ENCODE assay signal across 8 mouse cellular contexts in the genomic region with DNA sequence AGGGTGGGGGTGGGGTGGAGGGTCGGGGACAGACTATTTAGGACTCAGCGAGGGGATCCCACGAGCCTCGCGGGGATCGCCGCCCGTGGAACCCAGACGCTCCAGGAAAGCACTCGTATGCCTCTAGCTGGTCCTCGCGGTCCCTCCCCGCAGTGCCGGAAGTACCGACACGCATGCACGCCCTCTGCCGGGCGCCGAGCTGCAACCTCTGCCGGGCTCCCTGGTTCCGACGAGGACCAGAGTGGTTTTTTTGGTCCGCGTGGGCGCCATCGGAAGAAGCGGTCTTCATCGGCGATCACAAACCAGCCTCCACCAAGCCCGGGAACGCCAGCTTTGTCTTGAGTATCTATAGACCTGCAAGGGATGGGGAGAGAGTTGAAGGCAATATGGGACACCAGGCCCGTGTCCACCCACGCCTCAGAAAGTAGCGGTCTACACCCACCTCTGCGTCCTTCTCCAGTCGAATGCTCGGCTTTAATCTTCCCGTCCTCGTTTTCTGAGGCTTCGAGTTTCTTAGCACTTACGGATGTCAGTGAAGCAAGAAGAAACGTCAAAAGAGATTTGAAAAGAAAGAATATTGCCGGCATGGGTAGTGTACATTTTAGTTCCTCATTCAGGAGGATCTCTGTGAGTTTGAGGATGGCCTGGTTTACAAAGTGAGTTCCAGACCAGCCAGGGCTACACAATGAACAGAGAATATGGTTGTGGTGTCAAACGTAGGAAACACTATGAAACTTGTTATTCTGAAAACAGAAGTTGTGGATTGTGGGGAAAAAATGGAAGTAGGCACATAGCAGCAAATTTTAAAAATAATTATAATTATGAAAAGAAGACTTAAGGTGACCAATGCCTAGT. TPM values are rescaled to one million over a fixed set of nuclear protein-coding genes. Genes with fewer than 3 reads are reported as not detected.
DNase-seq lines count a peak whose midpoint lies in the region; ATAC-seq lines count a peak whose summit lies in the region.

TSS of gene Mettl5 (minus strand) at position 165 of the 855 bp plus-strand sequence.

- peak within 1 kb of the TSS; percentile 6; the same call in 1 of the 2 replicates for H3K27ac ChIP-seq in hindbrain, embryonic 13.5 days

- H3K4me1 ChIP-seq in hindbrain, embryonic 13.5 days (replicated peaks): peaks cover 13% of the 10 kb centered on the region

- no peaks in the 10 kb centered on the region for H3K9me3 ChIP-seq in hindbrain, embryonic 13.5 days

- ATAC-seq in hindbrain, embryonic 13.5 days (ENCODE audit: low FRiP score): peak; percentile 93

- DNase-seq in R1 (ENCODE audit: low read depth, low spot score): peak; percentile 87
- peak; percentile 89 to 93 for DNase-seq in cerebellum, postnatal 14 days
- DNase-seq in frontal cortex, postnatal 14 days (ENCODE audit: low spot score in 2 of 2): peak; percentile 77 to 86
- DNase-seq in layer of hippocampus, postnatal 14 days (ENCODE audit: low spot score in 2 of 2): peak; percentile 84 to 88
- peak; percentile 95 for DNase-seq in lung, postnatal 10 days
- DNase-seq in ovary, postnatal 36 days (ENCODE audit: low spot score): peak; percentile 88
- peak; percentile 92 for DNase-seq in thymus, postnatal 14 days

- H3K9ac ChIP-seq in hindbrain, embryonic 13.5 days: peak within 1 kb of the TSS; percentile 67

- no peaks in the 10 kb centered on the region for H3K27me3 ChIP-seq in hindbrain, embryonic 13.5 days

- H3K4me3 ChIP-seq in hindbrain, embryonic 13.5 days: peak within 1 kb of the TSS; percentile 45

- peak within 1 kb of the TSS; percentile 68 for H3K4me2 ChIP-seq in hindbrain, embryonic 13.5 days

- no peaks in the 10 kb centered on the region for H3K36me3 ChIP-seq in hindbrain, embryonic 13.5 days

- 2% methylated on average over 45 of the region's 45 CpGs for WGBS in hindbrain, embryonic 13.5 days

RNA-seq across cellular contexts. Expression of gene Mettl5, which starts in this region (rescaled TPM):
- polyA plus RNA-seq in hindbrain, embryonic 13.5 days (2015; fragmentation: Nextera tagmentation; extraction: Ambion mirVana): 28.5 and 30.4 TPM in 2 replicates
- 10 to 100 TPM; 13.4 to 16.6 TPM for total RNA-seq in layer of hippocampus, postnatal 14 days (2021)

Comparison
In these comparisons a context has a peak if more than half of its experiments do, and no peak if none do; other contexts are left out.
1. Peak in every context shown above with its lines: DNase-seq, ATAC-seq, H3K4me3 ChIP-seq and H3K27ac ChIP-seq.